Mouse (Mus musculus) myocyte (in vitro differentiated cells): ENCODE measurements around the gene Kcnc3. TPM values are rescaled to one million over a fixed set of nuclear protein-coding genes. Genes with fewer than 3 reads are reported as not detected.

ENCODE experiments used
- H3K27me3 ChIP-seq: one replicate; pipeline ENCODE4 v1.6.1; 2011; ENCODE audit not compliant: control insufficient read depth, insufficient read depth, insufficient read length
- H3K36me3 ChIP-seq: one replicate; pipeline ENCODE4 v1.6.1; 2011; ENCODE audit not compliant: control insufficient read depth, insufficient read depth
- H3K4me2 ChIP-seq: one replicate; pipeline ENCODE4 v1.6.1; 2011; ENCODE audit warnings: low read depth, control low read depth
- H3K4me3 ChIP-seq: one replicate; pipeline ENCODE4 v1.5.1; 2011; ENCODE audit warnings: mild to moderate bottlenecking, control low read depth, moderate library complexity
- H3K79me2 ChIP-seq: one replicate; pipeline ENCODE4 v1.6.1; 2011; ENCODE audit not compliant: control insufficient read depth, insufficient read depth
- H3ac ChIP-seq: one replicate; pipeline ENCODE4 v1.6.1; 2011; ENCODE audit not compliant: control insufficient read depth, insufficient read length
- CEBPB ChIP-seq: IDR thresholded peaks from 2 replicates; pipeline ENCODE4 v1.6.1; 2011; ENCODE audit warnings: mild to moderate bottlenecking, moderate library complexity; ENCODE audit not compliant: poor library complexity, insufficient read depth, severe bottlenecking
- E2F4 ChIP-seq: IDR thresholded peaks from one replicate; pipeline ENCODE4 v1.6.1; 2011; ENCODE audit warnings: mild to moderate bottlenecking, control low read depth, moderate library complexity; ENCODE audit not compliant: insufficient read depth
- MAX ChIP-seq: IDR thresholded peaks from one replicate; pipeline ENCODE4 v1.6.1; 2011; ENCODE audit warnings: low read depth, mild to moderate bottlenecking, control low read depth
- MYOD1 ChIP-seq, 3 experiments: IDR thresholded peaks; one replicate each; pipeline ENCODE4 v1.6.1; 2011; ENCODE audit warnings: control low read depth in 2 of 3, low read depth in 2 of 3, mild to moderate bottlenecking in 2 of 3, moderate library complexity in 1 of 3; ENCODE audit not compliant: insufficient read length in 2 of 3, control insufficient read depth in 1 of 3
- MYOG ChIP-seq, 3 experiments: IDR thresholded peaks; one replicate each; pipeline ENCODE4 v1.6.1; 2011; ENCODE audit warnings: control low read depth in 2 of 3, low read depth in 2 of 3, mild to moderate bottlenecking in 2 of 3; ENCODE audit not compliant: insufficient read length in 2 of 3, control insufficient read depth in 1 of 3, insufficient read depth in 1 of 3
- POLR2A ChIP-seq: IDR thresholded peaks from one replicate; pipeline ENCODE4 v1.6.1; 2011; ENCODE audit warnings: low read depth, mild to moderate bottlenecking, control low read depth, moderate library complexity; ENCODE audit not compliant: insufficient read length
- POLR2AphosphoS2 ChIP-seq: IDR thresholded peaks from one replicate; pipeline ENCODE4 v1.6.1; 2011; ENCODE audit warnings: low read depth, control low read depth; ENCODE audit not compliant: insufficient read length
- REST ChIP-seq: IDR thresholded peaks from one replicate; pipeline ENCODE4 v1.6.1; 2011; ENCODE audit warnings: mild to moderate bottlenecking, control low read depth, moderate library complexity; ENCODE audit not compliant: insufficient read depth, insufficient read length
- SRF ChIP-seq: IDR thresholded peaks from one replicate; pipeline ENCODE4 v1.6.1; 2011; ENCODE audit warnings: low read depth; ENCODE audit not compliant: control insufficient read depth, insufficient read length
- TCF12 ChIP-seq: IDR thresholded peaks from one replicate; pipeline ENCODE4 v1.6.1; 2011; ENCODE audit warnings: mild to moderate bottlenecking, control low read depth; ENCODE audit not compliant: poor library complexity, insufficient read depth, severe bottlenecking
- TCF3 ChIP-seq: IDR thresholded peaks from one replicate; pipeline ENCODE4 v1.6.1; 2011; ENCODE audit warnings: low read depth, control low read depth; ENCODE audit not compliant: insufficient read length
- USF1 ChIP-seq: IDR thresholded peaks from one replicate; pipeline ENCODE4 v1.6.1; 2011; ENCODE audit warnings: low read depth, mild to moderate bottlenecking, control low read depth, moderate library complexity
- polyA plus RNA-seq: library from polyadenylated mRNA; unstranded; fragments of >200 nt; fragmentation: generic; extraction: Trizol; gene quantifications from one replicate; pipeline ENCODE4 v1.2.1, GENCODE M21; 2012; ENCODE audit warnings: missing spikeins

The Kcnc3 gene
- polyA plus RNA-seq, 1 experiment: 0.92 TPM

GRCm38 (mm10) chr7:44595131-44595561 is 4.7 kb downstream of the Kcnc3 start:
- H3ac ChIP-seq: no peak overlapping the region
- H3K4me2 ChIP-seq: no peak overlapping the region
- H3K4me3 ChIP-seq: no peak overlapping the region
- peaks cover 69% of the 10 kb centered on the region for H3K27me3 ChIP-seq
- H3K79me2 ChIP-seq: no peaks in the 10 kb centered on the region
- TF ChIP-seq SRF (no peak), POLR2A (no peak), E2F4 (no peak), TCF12 (no peak), REST (no peak), MYOG (IDR thresholded peaks at IDR 0.05; ENCODE audit: control insufficient read depth in 1 of 3, insufficient read depth in 1 of 3, insufficient read length in 2 of 3, low read depth in 2 of 3) (no peak), USF1 (no peak), TCF3 (no peak), CEBPB (no peak), MAX (no peak), MYOD1 (IDR thresholded peaks at IDR 0.05; ENCODE audit: control insufficient read depth in 1 of 3, insufficient read length in 2 of 3, low read depth in 2 of 3) (no peak), POLR2AphosphoS2 (no peak)
- H3K36me3 ChIP-seq: no peaks in the 10 kb centered on the region

DNA sequence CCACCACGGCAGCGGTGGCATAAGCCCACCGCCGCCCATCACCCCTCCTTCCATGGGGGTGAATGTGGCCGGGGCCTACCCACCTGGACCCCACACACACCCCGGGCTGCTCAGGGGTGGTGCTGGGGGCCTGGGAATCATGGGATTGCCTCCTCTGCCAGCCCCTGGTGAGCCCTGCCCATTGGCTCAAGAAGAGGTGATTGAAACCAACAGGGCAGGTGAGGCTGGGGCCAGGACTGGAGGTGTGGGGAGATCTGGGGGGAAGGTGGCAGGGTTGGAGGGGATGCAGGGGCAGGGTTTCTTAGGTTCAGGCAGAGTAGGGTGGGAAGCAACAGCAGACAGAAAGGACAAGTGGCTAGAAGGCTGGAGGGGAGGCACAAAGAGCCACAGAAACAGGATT is 5.6 kb downstream of the Kcnc3 start:
- H3ac ChIP-seq: no peak overlapping the region
- no peaks in the 10 kb centered on the region for H3K79me2 ChIP-seq
- H3K27me3 ChIP-seq: peaks cover 66% of the 10 kb centered on the region
- no peaks in the 10 kb centered on the region for H3K36me3 ChIP-seq
- no peak overlapping the region for H3K4me3 ChIP-seq
- TF ChIP-seq POLR2AphosphoS2 (no peak), CEBPB (no peak), TCF3 (no peak), MYOD1 (IDR thresholded peaks at IDR 0.05; ENCODE audit: control insufficient read depth in 1 of 3, insufficient read length in 2 of 3, low read depth in 2 of 3) (no peak), REST (no peak), SRF (no peak), USF1 (no peak), E2F4 (no peak), MAX (no peak), TCF12 (no peak), POLR2A (no peak), MYOG (IDR thresholded peaks at IDR 0.05; ENCODE audit: control insufficient read depth in 1 of 3, insufficient read depth in 1 of 3, insufficient read length in 2 of 3, low read depth in 2 of 3) (no peak)
- H3K4me2 ChIP-seq: no peak overlapping the region

DNA sequence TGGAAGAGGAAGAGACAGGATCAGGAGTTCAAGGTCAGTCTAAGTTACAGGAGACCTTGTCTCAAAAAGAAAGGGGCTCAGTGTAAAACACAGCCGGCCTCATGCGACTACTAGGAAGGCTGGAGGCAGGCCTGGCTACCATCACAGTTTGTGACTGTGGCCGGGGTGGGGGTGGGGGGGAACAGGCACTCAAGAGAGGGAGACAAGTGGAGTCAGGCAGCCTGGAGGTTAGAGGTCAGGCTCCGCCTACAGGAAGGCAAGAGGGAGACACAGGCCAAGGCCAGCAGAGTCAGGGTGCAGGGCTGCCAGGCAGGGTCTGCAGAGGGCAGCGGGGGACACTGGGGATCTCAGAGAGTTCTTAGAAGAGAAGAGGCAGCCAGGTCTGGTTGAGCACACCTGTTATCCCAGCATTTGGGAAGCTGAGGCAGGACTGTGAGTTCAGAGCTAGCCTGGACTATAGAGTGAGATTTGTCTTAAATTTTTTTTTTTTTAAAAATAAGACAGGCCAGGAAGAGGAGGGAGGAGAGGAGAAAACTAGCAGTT is 6.6 kb downstream of the Kcnc3 start:
- H3ac ChIP-seq: no peak overlapping the region
- TF ChIP-seq MYOD1 (IDR thresholded peaks at IDR 0.05; ENCODE audit: control insufficient read depth in 1 of 3, insufficient read length in 2 of 3, low read depth in 2 of 3) (no peak), E2F4 (no peak), TCF3 (no peak), POLR2A (no peak), SRF (no peak), POLR2AphosphoS2 (no peak)
- peaks cover 66% of the 10 kb centered on the region for H3K27me3 ChIP-seq
- no peak overlapping the region for H3K4me3 ChIP-seq
- H3K79me2 ChIP-seq: no peaks in the 10 kb centered on the region
- H3K4me2 ChIP-seq: no peak overlapping the region
- H3K36me3 ChIP-seq: no peaks in the 10 kb centered on the region

GRCm38 (mm10) chr7:44597666-44598065 is 7.2 kb downstream of the Kcnc3 start:
- no peak overlapping the region for H3K4me3 ChIP-seq

DNA sequence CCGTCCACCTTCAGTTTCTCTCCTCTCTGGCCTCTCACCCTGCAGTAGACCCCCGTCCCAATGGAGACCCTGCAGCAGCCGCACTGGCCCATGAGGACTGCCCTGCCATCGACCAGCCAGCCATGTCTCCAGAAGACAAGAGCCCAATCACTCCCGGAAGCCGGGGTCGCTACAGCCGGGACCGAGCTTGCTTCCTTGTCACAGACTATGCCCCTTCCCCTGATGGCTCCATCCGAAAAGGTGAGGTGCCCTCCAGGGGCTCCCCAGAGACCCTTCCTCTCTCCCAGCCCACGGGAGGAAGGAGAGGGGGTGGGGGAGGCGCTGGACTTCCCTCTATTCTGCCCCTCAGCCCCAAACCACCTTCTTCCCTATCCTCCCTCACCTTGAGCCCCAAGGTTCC is 7.9 kb downstream of the Kcnc3 start:
- H3ac ChIP-seq: no peak overlapping the region
- H3K79me2 ChIP-seq: no peaks in the 10 kb centered on the region
- H3K4me3 ChIP-seq: no peak overlapping the region
- no peaks in the 10 kb centered on the region for H3K36me3 ChIP-seq
- H3K4me2 ChIP-seq: no peak overlapping the region
- H3K27me3 ChIP-seq: peaks cover 73% of the 10 kb centered on the region
- TF ChIP-seq TCF12 (no peak), SRF (no peak), POLR2AphosphoS2 (no peak), MYOG (IDR thresholded peaks at IDR 0.05; ENCODE audit: control insufficient read depth in 1 of 3, insufficient read depth in 1 of 3, insufficient read length in 2 of 3, low read depth in 2 of 3) (no peak), E2F4 (no peak), MAX (no peak), REST (no peak), POLR2A (no peak), USF1 (no peak), CEBPB (no peak), TCF3 (no peak), MYOD1 (IDR thresholded peaks at IDR 0.05; ENCODE audit: control insufficient read depth in 1 of 3, insufficient read length in 2 of 3, low read depth in 2 of 3) (no peak)

More at GRCm38 (mm10) chr7:44597666-44598065, 7.2 kb downstream of the Kcnc3 start:
- Histone ChIP-seq H3K79me2 (no peaks in the 10 kb centered on the region), H3K27me3 (peaks cover 72% of the 10 kb centered on the region), H3K4me2 (no peak overlapping the region), H3ac (no peak overlapping the region), H3K36me3 (no peaks in the 10 kb centered on the region)
- TF ChIP-seq E2F4 (no peak), CEBPB (no peak), USF1 (no peak), MAX (no peak), SRF (no peak), MYOG (IDR thresholded peaks at IDR 0.05; ENCODE audit: control insufficient read depth in 1 of 3, insufficient read depth in 1 of 3, insufficient read length in 2 of 3, low read depth in 2 of 3) (no peak)
